13 mouse cellular contexts compared by ENCODE assay signal in genomic region chr13:84754821-84755725, GRCm38 (mm10).
A peak's percentile ranks its signal among the peaks of the same experiment; 100 is the strongest.
DNase-seq lines count a peak whose midpoint lies in the region; ATAC-seq lines count a peak whose summit lies in the region.
"Had no signal": no experiment of that assay in that cellular context is flagged by ENCODE, and none has a peak within 500 bp of the region (broad histone marks: within the 10 kb centered on the region; RNA-seq: fewer than 3 reads in every experiment).

No protein-coding gene starts in this region.

- H3K4me3 ChIP-seq in midbrain, embryonic 13.5 days (replicated peaks), result no peak overlapping the region
- no peak overlapping the region for H3K4me3 ChIP-seq in midbrain, embryonic 14.5 days (replicated peaks; ENCODE audit: low read depth, low read length)
- no peak overlapping the region for H3K4me3 ChIP-seq in forebrain, embryonic 14.5 days (ENCODE audit: low read depth, low read length)
- H3K4me3 ChIP-seq: gastrocnemius, adult 2 months; heart, embryonic 12.5 days had no signal

- WGBS in midbrain, embryonic 13.5 days, result 80% methylated on average over 8 of the region's 8 CpGs
- WGBS in midbrain, embryonic 14.5 days, result 77% methylated on average over 8 of the region's 8 CpGs
- 29% methylated on average over 8 of the region's 8 CpGs for WGBS in forebrain, embryonic 14.5 days

- H3K4me1 ChIP-seq in midbrain, embryonic 13.5 days (replicated peaks), result peaks cover 13% of the 10 kb centered on the region
- H3K4me1 ChIP-seq in midbrain, embryonic 14.5 days (ENCODE audit: control insufficient read depth, insufficient read depth, low read length), result no peaks in the 10 kb centered on the region
- peaks cover 30% of the 10 kb centered on the region for H3K4me1 ChIP-seq in forebrain, embryonic 14.5 days (ENCODE audit: control insufficient read depth, insufficient read depth, low read length)
- H3K4me1 ChIP-seq: heart, embryonic 12.5 days had no signal

- no peaks in the 10 kb centered on the region for H3K9me3 ChIP-seq in midbrain, embryonic 13.5 days
- H3K9me3 ChIP-seq in midbrain, embryonic 14.5 days (ENCODE audit: control insufficient read depth, low read length), result no peaks in the 10 kb centered on the region
- H3K9me3 ChIP-seq in forebrain, embryonic 14.5 days (replicated peaks; ENCODE audit: control insufficient read depth, low read length), result no peaks in the 10 kb centered on the region
- H3K9me3 ChIP-seq: heart, embryonic 12.5 days had no signal

- H3K27ac ChIP-seq in midbrain, embryonic 13.5 days, result 0 out of 2 replicates have a peak overlapping the region, but pooled peaks have one; percentile 48
- H3K27ac ChIP-seq in midbrain, embryonic 14.5 days (replicated peaks; ENCODE audit: low read depth, low read length), result no peak overlapping the region
- peak overlapping the region; percentile 94 for H3K27ac ChIP-seq in forebrain, embryonic 14.5 days (ENCODE audit: low read depth, low read length)
- H3K27ac ChIP-seq: gastrocnemius, adult 2 months; macrophage had no signal

- H3K4me2 ChIP-seq in midbrain, embryonic 13.5 days (replicated peaks), result no peak overlapping the region
- H3K4me2 ChIP-seq in midbrain, embryonic 14.5 days (ENCODE audit: low read length), result no peak overlapping the region
- H3K4me2 ChIP-seq in forebrain, embryonic 14.5 days (ENCODE audit: low read length), result peak overlapping the region; percentile 42
- H3K4me2 ChIP-seq: heart, embryonic 12.5 days had no signal

- H3K27me3 ChIP-seq in midbrain, embryonic 13.5 days, result no peaks in the 10 kb centered on the region
- H3K27me3 ChIP-seq in midbrain, embryonic 14.5 days (ENCODE audit: control insufficient read depth, insufficient read depth, low read length), result no peaks in the 10 kb centered on the region
- H3K27me3 ChIP-seq in forebrain, embryonic 14.5 days (replicated peaks; ENCODE audit: control insufficient read depth, insufficient read depth, low read length), result no peaks in the 10 kb centered on the region

- peak; percentile 42 for DNase-seq in cerebellum, adult 8-10 months
- no peak for DNase-seq in cerebellum, postnatal 4 days (ENCODE audit: low spot score in 2 of 2)
- no peak for DNase-seq in midbrain, embryonic 14.5 days
- peak; percentile 47 for DNase-seq in forebrain, embryonic 14.5 days (ENCODE audit: low spot score)
- no peak for DNase-seq in thymus, postnatal 14 days
- DNase-seq in gastrocnemius, adult 8-10 months (ENCODE audit: low spot score in 2 of 2), result no peak
- DNase-seq in frontal cortex, postnatal 14 days (ENCODE audit: low spot score in 2 of 2), result no peak
- DNase-seq: adrenal gland, postnatal 25 days; gastrocnemius, adult 2 months; layer of hippocampus, adult 9-11 months had no signal

- H3K9ac ChIP-seq in midbrain, embryonic 13.5 days (replicated peaks), result no peak overlapping the region
- H3K9ac ChIP-seq in midbrain, embryonic 14.5 days (replicated peaks; ENCODE audit: low read length), result no peak overlapping the region
- peak overlapping the region; percentile 52 for H3K9ac ChIP-seq in forebrain, embryonic 14.5 days (ENCODE audit: low read length)
- H3K9ac ChIP-seq: heart, embryonic 12.5 days had no signal

- no peak for ATAC-seq in midbrain, embryonic 13.5 days
- ATAC-seq in midbrain, embryonic 14.5 days (ENCODE audit: low FRiP score, low TSS enrichment), result no peak
- ATAC-seq in forebrain, embryonic 14.5 days, result no peak

- H3K36me3 ChIP-seq in midbrain, embryonic 13.5 days, result no peaks in the 10 kb centered on the region
- no peaks in the 10 kb centered on the region for H3K36me3 ChIP-seq in midbrain, embryonic 14.5 days (ENCODE audit: control insufficient read depth, insufficient read depth, low read length)
- no peaks in the 10 kb centered on the region for H3K36me3 ChIP-seq in forebrain, embryonic 14.5 days (ENCODE audit: control insufficient read depth, insufficient read depth, low read length)
- H3K36me3 ChIP-seq: heart, embryonic 12.5 days had no signal

Comparison
In these comparisons a context has a peak if more than half of its experiments do, and no peak if none do; other contexts are left out.
1. DNase-seq: peak in cerebellum, adult 8-10 months (single experiment) and forebrain, embryonic 14.5 days (single experiment); none in cerebellum, postnatal 4 days (0 of 2), midbrain, embryonic 14.5 days (single experiment), thymus, postnatal 14 days (single experiment), gastrocnemius, adult 8-10 months (0 of 2) and frontal cortex, postnatal 14 days (0 of 2).